Mouse (Mus musculus) intestine, embryonic 15.5 days (tissue): ENCODE data around the gene 6330409D20Rik. TPM values are rescaled to one million over a fixed set of nuclear protein-coding genes. Genes with fewer than 3 reads are reported as not detected.

Source experiments
- ATAC-seq: fragments of 200-750 bp; cut with Nextera tagmentation; 2 replicates; pipeline ENCODE4 v1.8.0; 2017; ENCODE audit warnings: moderate TSS enrichment, moderate library complexity
- H3K27ac ChIP-seq: fragments of 300-500 bp; sonication (generic); 2 replicates; pipeline ENCODE4 v1.5.1; 2015; ENCODE audit warnings: mild to moderate bottlenecking, inconsistent platforms
- H3K27me3 ChIP-seq: fragments of 300-500 bp; sonication (generic); replicated peaks from 2 replicates; pipeline ENCODE4 v1.6.1; 2015; ENCODE audit warnings: inconsistent platforms
- H3K36me3 ChIP-seq: fragments of 300-500 bp; sonication (generic); 2 replicates; pipeline ENCODE4 v1.6.1; 2015; ENCODE audit warnings: inconsistent platforms
- H3K4me1 ChIP-seq: fragments of 300-500 bp; sonication (generic); replicated peaks from 2 replicates; pipeline ENCODE4 v1.6.1; 2015; ENCODE audit warnings: inconsistent platforms
- H3K4me2 ChIP-seq: fragments of 300-500 bp; sonication (generic); replicated peaks from 2 replicates; pipeline ENCODE4 v1.6.1; 2015; ENCODE audit warnings: mild to moderate bottlenecking, inconsistent platforms
- H3K4me3 ChIP-seq: fragments of 300-500 bp; sonication (generic); replicated peaks from 2 replicates; pipeline ENCODE4 v1.5.1; 2015; ENCODE audit warnings: inconsistent platforms
- H3K9ac ChIP-seq: fragments of 300-500 bp; sonication (generic); 2 replicates; pipeline ENCODE4 v1.6.1; 2015; ENCODE audit warnings: inconsistent platforms
- H3K9me3 ChIP-seq: fragments of 300-500 bp; sonication (generic); 2 replicates; pipeline ENCODE4 v1.6.1; 2016; ENCODE audit warnings: inconsistent platforms
- WGBS: fragments of 180-500 bp; shearing (Covaris S2); methylation state at CpG from one replicate; pipeline ENCODE4 v1.1.7; 2015; 5-methylcytosine and 5-hydroxymethylcytosine counted together
- polyA plus RNA-seq: library from polyadenylated mRNA; unstranded; fragments of >200 nt; fragmentation: Nextera tagmentation; extraction: Ambion mirVana; gene quantifications from 2 replicates; pipeline ENCODE4 v1.2.1, GENCODE M21; 2015

The 6330409D20Rik gene
- polyA plus RNA-seq, 1 experiment from 2014 or later = 0.13 TPM

- no peaks in the 10 kb centered on the region for H3K27me3 ChIP-seq
- no peak for ATAC-seq
- no peak overlapping the region for H3K9ac ChIP-seq
- H3K4me2 ChIP-seq = no peak overlapping the region
- H3K36me3 ChIP-seq = no peaks in the 10 kb centered on the region
- WGBS = 59% methylated on average over 9 of the region's 9 CpGs
- no peaks in the 10 kb centered on the region for H3K9me3 ChIP-seq
- no peak overlapping the region for H3K27ac ChIP-seq
- no peak overlapping the region for H3K4me3 ChIP-seq
- peaks cover 37% of the 10 kb centered on the region for H3K4me1 ChIP-seq
Measured at GRCm38 (mm10) chr2:32718761-32719160, 22.1 kb downstream of the 6330409D20Rik start.

GRCm38 (mm10) chr2:32714987-32715425 is 25.8 kb downstream of the 6330409D20Rik start:
- Histone ChIP-seq H3K4me3 (no peak overlapping the region), H3K27me3 (no peaks in the 10 kb centered on the region), H3K9ac (peak overlapping the region; percentile 17; the same call in 1 of the 2 replicates), H3K4me1 (peaks cover 22% of the 10 kb centered on the region), H3K27ac (peak overlapping the region; percentile 69), H3K9me3 (no peaks in the 10 kb centered on the region), H3K36me3 (peaks cover 7% of the 10 kb centered on the region), H3K4me2 (no peak overlapping the region)
- WGBS = 47% methylated on average over 4 of the region's 4 CpGs
- ATAC-seq = no peak

- H3K9ac ChIP-seq = no peak overlapping the region
- H3K4me2 ChIP-seq = no peak overlapping the region
Measured at GRCm38 (mm10) chr2:32714117-32714986, 26.5 kb downstream of the 6330409D20Rik start.

GRCm38 (mm10) chr2:32712934-32713817 is 27.6 kb downstream of the 6330409D20Rik start, which contains the start of gene Cdk9:
Cdk9 (minus strand) TSS chr2:32713076.
- Histone ChIP-seq H3K4me1 (peaks cover 26% of the 10 kb centered on the region), H3K27ac (peak within 1 kb of the TSS; percentile 98), H3K9ac (peak within 1 kb of the TSS; percentile 75), H3K36me3 (peaks cover 21% of the 10 kb centered on the region), H3K4me2 (peak within 1 kb of the TSS; percentile 79), H3K4me3 (peak within 1 kb of the TSS; percentile 89), H3K9me3 (no peaks in the 10 kb centered on the region), H3K27me3 (no peaks in the 10 kb centered on the region)
- under 1% methylated on average over 49 of the region's 79 CpGs for WGBS
- ATAC-seq = peak; percentile 92

More at GRCm38 (mm10) chr2:32714117-32714986, 26.5 kb downstream of the 6330409D20Rik start:
- no peaks in the 10 kb centered on the region for H3K9me3 ChIP-seq
- no peak overlapping the region for H3K4me3 ChIP-seq
- no peak for ATAC-seq
- H3K27me3 ChIP-seq = no peaks in the 10 kb centered on the region
- peaks cover 26% of the 10 kb centered on the region for H3K4me1 ChIP-seq
- peaks cover 12% of the 10 kb centered on the region for H3K36me3 ChIP-seq
- peak overlapping the region; percentile 98 for H3K27ac ChIP-seq
- WGBS = 44% methylated on average over 11 of the region's 11 CpGs

GRCm38 (mm10) chr2:32712586-32712933 is 28.3 kb downstream of the 6330409D20Rik start:
- Histone ChIP-seq H3K4me1 (peaks cover 26% of the 10 kb centered on the region), H3K27me3 (no peaks in the 10 kb centered on the region), H3K9ac (peak overlapping the region; percentile 75), H3K4me2 (peak overlapping the region; percentile 79), H3K36me3 (peaks cover 25% of the 10 kb centered on the region), H3K4me3 (peak overlapping the region; percentile 89), H3K27ac (peak overlapping the region; percentile 98), H3K9me3 (no peaks in the 10 kb centered on the region)
- under 1% methylated on average over 39 of the region's 44 CpGs for WGBS
- ATAC-seq = peak; percentile 92

- H3K4me2 ChIP-seq = peak overlapping the region; percentile 79
- peak; percentile 62 for ATAC-seq
- H3K4me3 ChIP-seq = peak overlapping the region; percentile 89
- peaks cover 26% of the 10 kb centered on the region for H3K4me1 ChIP-seq
- no peaks in the 10 kb centered on the region for H3K9me3 ChIP-seq
- under 1% methylated on average over 41 of the region's 41 CpGs for WGBS
- no peaks in the 10 kb centered on the region for H3K27me3 ChIP-seq
- peak overlapping the region; percentile 75 for H3K9ac ChIP-seq
- peaks cover 25% of the 10 kb centered on the region for H3K36me3 ChIP-seq
- H3K27ac ChIP-seq = peak overlapping the region; percentile 98
Measured at GRCm38 (mm10) chr2:32712108-32712551, 28.7 kb downstream of the 6330409D20Rik start.

GRCm38 (mm10) chr2:32711301-32712056 is 29.3 kb downstream of the 6330409D20Rik start:
- Histone ChIP-seq H3K4me1 (peaks cover 29% of the 10 kb centered on the region), H3K9me3 (no peaks in the 10 kb centered on the region), H3K4me2 (peak overlapping the region; percentile 79), H3K36me3 (peaks cover 30% of the 10 kb centered on the region), H3K27ac (peak overlapping the region; percentile 98), H3K27me3 (no peaks in the 10 kb centered on the region), H3K9ac (peak overlapping the region; percentile 75), H3K4me3 (peak overlapping the region; percentile 89)
- 23% methylated on average over 9 of the region's 9 CpGs for WGBS
- no peak for ATAC-seq

GRCm38 (mm10) chr2:32710425-32710824 is 30.4 kb downstream of the 6330409D20Rik start:
- Histone ChIP-seq H3K27ac (no peak overlapping the region), H3K4me3 (no peak overlapping the region), H3K4me1 (peaks cover 29% of the 10 kb centered on the region), H3K9ac (no peak overlapping the region), H3K36me3 (peaks cover 31% of the 10 kb centered on the region), H3K4me2 (no peak overlapping the region), H3K9me3 (no peaks in the 10 kb centered on the region), H3K27me3 (no peaks in the 10 kb centered on the region)
- ATAC-seq = no peak
- WGBS = 79% methylated on average over 5 of the region's 5 CpGs

GRCm38 (mm10) chr2:32709521-32710137 is 31.2 kb downstream of the 6330409D20Rik start:
- no peaks in the 10 kb centered on the region for H3K27me3 ChIP-seq
- no peak overlapping the region for H3K4me3 ChIP-seq
- no peaks in the 10 kb centered on the region for H3K9me3 ChIP-seq
- WGBS = 92% methylated on average over 20 of the region's 20 CpGs
- ATAC-seq = no peak
- no peak overlapping the region for H3K4me2 ChIP-seq
- no peak overlapping the region for H3K27ac ChIP-seq
- H3K9ac ChIP-seq = no peak overlapping the region
- H3K36me3 ChIP-seq = peaks cover 36% of the 10 kb centered on the region
- H3K4me1 ChIP-seq = peaks cover 23% of the 10 kb centered on the region

GRCm38 (mm10) chr2:32708643-32709042 is 32.2 kb downstream of the 6330409D20Rik start:
- Histone ChIP-seq H3K4me3 (no peak overlapping the region), H3K9ac (no peak overlapping the region), H3K9me3 (no peaks in the 10 kb centered on the region), H3K36me3 (peaks cover 42% of the 10 kb centered on the region), H3K27me3 (no peaks in the 10 kb centered on the region), H3K4me1 (peaks cover 18% of the 10 kb centered on the region), H3K27ac (no peak overlapping the region), H3K4me2 (no peak overlapping the region)
- no peak for ATAC-seq
- 42% methylated on average over 3 of the region's 3 CpGs for WGBS

GRCm38 (mm10) chr2:32706971-32707370 is 33.8 kb downstream of the 6330409D20Rik start:
- peaks cover 46% of the 10 kb centered on the region for H3K36me3 ChIP-seq
- no peak for ATAC-seq
- H3K27ac ChIP-seq = no peak overlapping the region
- H3K9ac ChIP-seq = no peak overlapping the region
- no peaks in the 10 kb centered on the region for H3K9me3 ChIP-seq
- no peak overlapping the region for H3K4me2 ChIP-seq
- no peak overlapping the region for H3K4me3 ChIP-seq
- WGBS = 89% methylated on average over 6 of the region's 6 CpGs
- H3K27me3 ChIP-seq = no peaks in the 10 kb centered on the region
- peaks cover 22% of the 10 kb centered on the region for H3K4me1 ChIP-seq
